Mouse (Mus musculus) adrenal gland (tissue): ENCODE data around the gene Dhcr7.

Experiments used
- intact Hi-C: fragments of 180-260 bp; cut with DNase I; formaldehyde crosslinking; loops from one replicate; pipeline ENCODE4 v1.15.1; 2025
- microRNA-seq, 2 experiments: library from miRNA; unstranded; fragments of <30 nt; microRNA quantifications; one replicate each; pipeline ENCODE4; 2019

Gene Dhcr7

DNA sequence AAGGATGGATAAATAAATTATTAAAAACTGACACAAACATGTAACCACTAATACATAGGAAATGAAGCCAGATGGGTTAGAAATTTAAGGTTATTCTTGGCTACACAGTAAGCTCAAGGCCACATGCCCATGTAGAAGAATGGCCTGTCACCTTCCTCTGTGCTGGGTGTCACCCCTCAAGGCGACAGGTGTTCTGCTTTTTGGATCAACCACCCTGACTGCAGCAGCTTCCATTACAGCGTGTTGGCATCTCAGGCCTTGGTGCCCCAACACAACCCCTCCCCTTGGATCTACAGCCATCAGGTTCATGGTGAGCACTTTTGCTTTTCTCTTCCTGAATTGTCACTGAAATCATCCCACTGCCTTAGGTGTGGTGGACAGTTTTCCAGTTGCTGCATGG is 9.7 kb downstream of the Dhcr7 start:
- intact Hi-C loops: no loop called here

GRCm38 (mm10) chr7:143833581-143834190 is 10.7 kb downstream of the Dhcr7 start:
- intact Hi-C loops: no loop called here

- intact Hi-C loops: no loop called here
Measured at GRCm38 (mm10) chr7:143834316-143834715, 11.4 kb downstream of the Dhcr7 start.

DNA sequence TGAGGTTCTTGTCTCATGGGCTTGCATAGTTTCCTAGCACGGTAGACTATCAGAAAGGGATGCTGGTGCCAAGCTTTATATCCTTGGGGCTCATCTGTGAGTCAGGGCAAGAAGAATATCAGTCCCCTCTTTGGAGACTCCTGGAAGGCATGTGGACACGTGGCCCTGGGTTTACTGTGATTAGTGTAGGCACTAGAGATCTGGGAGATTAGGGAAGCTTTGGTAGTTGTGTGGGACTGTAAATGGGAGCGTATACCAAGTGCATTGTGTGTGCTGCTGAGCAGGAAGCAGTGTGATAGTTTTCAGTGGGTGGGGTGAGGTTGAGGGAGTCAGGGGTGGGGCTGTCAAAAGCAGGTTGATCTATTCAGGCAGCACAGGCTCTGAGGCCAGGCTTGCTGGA is 12.0 kb downstream of the Dhcr7 start:
- intact Hi-C loops: no loop called here

GRCm38 (mm10) chr7:143837705-143838358 is 14.9 kb downstream of the Dhcr7 start:
- intact Hi-C loops: no loop called here

DNA sequence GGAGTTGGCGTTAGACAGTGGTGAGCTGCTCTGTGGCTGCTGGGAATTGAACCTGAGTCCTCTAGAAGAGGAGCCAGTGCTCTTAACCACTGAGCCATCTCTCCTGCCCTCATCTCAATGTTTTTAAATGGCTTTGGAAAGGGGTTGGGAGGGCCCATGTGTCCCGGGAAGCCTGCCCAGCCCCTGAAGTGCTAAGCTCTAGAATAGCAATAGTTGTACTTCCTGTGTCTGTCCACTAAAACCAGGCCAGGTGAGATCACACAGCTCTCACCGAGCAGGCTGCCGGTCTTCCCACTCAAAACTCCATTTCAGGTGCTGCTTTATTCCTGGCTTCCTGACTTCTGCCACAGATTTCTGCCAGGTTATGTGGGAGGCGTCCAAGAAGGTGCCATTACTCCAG is 17.2 kb downstream of the Dhcr7 start:
- intact Hi-C loops: no loop called here

- intact Hi-C loops: no loop called here
Measured at GRCm38 (mm10) chr7:143841301-143841700, 18.4 kb downstream of the Dhcr7 start.

DNA sequence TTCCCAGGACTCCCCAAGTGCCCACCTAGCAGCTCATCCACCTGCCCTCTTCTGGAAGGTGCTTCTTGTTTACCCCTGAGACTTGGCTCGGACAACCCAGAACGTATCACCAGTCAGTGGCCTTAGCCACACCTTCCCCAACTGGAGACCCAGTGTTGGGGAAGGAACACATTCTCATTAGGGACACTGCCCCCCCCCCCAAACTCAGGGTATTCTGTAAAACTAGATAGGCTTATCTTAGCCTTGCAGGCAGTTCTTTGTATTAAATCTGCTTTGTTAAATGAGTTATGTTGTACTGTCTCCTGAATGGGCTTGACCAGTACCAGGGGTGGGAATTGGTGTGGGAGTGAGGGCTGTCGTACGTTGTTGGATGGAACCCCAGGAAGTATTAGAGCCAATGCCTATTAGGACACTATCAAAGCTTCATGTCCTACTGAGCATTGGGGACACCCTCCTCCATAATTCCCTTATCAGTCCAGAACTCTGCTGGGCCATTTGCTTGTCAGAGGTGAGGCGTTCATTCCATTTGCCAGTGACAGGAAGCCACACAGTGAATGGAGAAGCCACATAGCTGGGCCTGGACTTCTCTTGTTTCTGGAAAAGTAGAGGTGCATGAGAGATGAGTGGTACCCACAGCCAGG is 25.3 kb downstream of the Dhcr7 start:
- intact Hi-C loops: no loop called here

DNA sequence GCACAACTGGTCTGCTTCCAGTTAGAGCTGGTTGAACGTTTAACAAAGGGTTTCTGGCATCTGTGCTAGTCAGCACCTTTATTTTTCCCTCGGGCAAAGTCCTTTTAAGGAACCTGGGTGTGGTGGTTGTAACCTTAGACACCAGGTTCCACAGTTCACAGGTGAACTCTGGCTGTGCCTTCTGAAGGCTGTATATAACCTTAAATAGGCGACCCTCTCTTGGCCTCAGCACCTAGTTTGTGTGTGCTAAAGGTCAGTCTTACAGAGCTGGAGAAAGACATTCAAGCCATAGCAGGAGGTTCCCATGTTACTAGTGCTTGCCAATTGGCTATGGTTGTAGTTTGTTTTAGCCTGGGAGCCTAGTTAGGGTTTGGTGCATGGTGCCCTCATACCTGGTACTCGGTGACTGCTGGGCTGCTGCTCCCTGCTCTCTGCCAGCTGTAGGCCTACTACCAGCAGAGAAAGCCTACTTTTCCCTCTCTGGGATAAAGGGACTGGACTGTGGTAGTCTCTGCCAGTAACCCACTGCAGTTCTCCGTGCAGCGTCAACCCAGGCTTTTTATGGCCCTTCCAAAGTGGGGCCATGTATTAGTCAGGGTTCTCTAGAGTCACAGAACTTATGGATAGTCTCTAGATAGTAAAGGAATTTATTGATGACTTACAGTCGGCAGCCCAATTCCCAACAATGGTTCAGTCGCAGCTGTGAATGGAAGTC is 26.0 kb downstream of the Dhcr7 start:
- intact Hi-C loops: no loop called here

DNA sequence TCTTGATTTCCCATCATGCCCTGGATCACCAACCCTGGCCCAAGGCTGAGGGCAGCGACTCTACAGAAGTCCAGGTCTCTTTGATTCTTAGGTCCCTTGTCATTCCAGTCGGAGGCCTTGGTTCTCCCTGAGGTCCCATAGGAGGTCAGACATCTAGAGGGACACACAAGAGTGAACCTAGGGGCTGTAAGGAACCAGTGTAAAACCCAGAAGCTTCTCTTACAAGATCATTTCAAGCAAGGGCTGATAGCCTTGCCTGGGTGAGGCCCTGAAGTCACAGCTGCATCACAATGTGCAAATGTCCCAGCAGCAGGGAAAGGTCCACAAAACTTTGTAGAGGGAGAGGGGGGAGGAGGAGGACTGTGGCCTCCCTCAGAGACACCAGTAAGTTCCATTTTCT is 43.6 kb downstream of the Dhcr7 start, which contains the start of gene Gm498:
Gene Gm498, plus strand, starts transcription at position 301 of the 400 bp plus-strand sequence.
- intact Hi-C loops: no loop called here

- intact Hi-C loops: no loop called here
Measured at GRCm38 (mm10) chr7:143868874-143869273, 45.9 kb downstream of the Dhcr7 start.

- intact Hi-C loops: no loop called here
Measured at GRCm38 (mm10) chr7:143883717-143884116, 60.8 kb downstream of the Dhcr7 start.

DNA sequence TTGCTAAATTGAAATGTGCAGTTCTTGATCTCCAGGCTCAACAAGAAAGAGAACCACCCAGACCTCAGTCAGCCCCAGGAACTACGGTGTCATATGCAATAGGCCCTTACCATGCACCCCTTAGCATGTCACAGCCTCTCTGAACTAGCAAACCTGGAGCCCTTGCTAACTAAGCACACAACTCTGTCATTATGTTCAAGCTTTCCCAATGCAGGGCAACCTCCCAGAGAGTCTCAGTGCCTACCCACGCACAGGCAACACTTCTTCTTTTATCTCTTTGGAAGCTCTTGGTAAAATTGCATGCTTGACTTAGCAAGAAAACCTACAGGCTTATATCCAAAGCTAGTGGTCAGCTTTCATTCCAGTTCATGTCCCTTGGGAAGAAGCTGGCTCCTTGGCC is 68.2 kb downstream of the Dhcr7 start:
- intact Hi-C loops: no loop called here

GRCm38 (mm10) chr7:143892361-143892760 is 69.4 kb downstream of the Dhcr7 start:
- intact Hi-C loops: no loop called here

Small RNAs within 50 kb of the gene (microRNA-seq; reads per million reads assigned to microRNA genes)
- gene Gm22064: 0 reads per million in 2 experiments
